ENCODE assay signal across 16 mouse cellular contexts in the genomic region with DNA sequence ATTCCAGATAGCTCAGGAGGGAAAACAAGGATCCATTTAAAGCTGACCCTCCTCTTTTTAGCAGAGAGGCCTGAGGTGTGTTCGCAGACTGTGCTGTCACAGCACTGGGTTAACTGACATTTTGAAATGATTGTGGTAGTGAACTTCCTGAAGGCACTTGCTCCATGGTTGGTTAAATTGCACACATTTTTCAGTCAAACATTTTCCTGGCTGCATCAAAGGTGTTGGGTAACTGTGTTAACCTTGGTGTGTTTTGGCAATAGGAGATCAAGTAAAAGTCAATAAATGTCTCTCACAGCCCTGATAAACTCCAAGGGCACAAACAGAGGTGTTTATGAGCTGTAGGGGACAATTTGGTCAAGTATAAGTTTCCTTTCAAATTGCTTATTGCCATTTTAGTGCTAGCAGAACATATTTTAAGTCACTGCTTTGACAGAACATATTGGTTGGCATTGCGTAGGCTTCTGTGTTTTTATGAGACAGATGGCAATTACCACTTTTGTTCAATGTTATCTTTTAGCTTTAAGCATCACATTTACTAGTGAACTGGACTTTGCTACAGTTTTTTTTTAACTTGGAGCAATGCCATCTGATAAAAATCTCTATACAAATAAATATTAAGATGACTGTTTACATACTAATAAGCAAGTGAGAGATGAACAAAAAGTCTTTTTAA.
DNase-seq lines count a peak whose midpoint lies in the region; ATAC-seq and TF ChIP-seq lines count a peak whose summit lies in the region.
"Had no signal": no experiment of that assay in that cellular context is flagged by ENCODE, and none has a peak within 500 bp of the region (broad histone marks: within the 10 kb centered on the region; RNA-seq: fewer than 3 reads in every experiment).

No protein-coding gene starts in this region.

- H3K4me1 ChIP-seq in kidney, embryonic 15.5 days = no peaks in the 10 kb centered on the region
- H3K4me1 ChIP-seq: hindbrain, embryonic 12.5 days; limb, embryonic 12.5 days; megakaryocyte, embryonic 14.5 days had no signal

- H3K9ac ChIP-seq in kidney, embryonic 15.5 days = no peak overlapping the region
- H3K9ac ChIP-seq: hindbrain, embryonic 12.5 days; limb, embryonic 12.5 days had no signal

- no peak overlapping the region for H3K4me2 ChIP-seq in kidney, embryonic 15.5 days
- H3K4me2 ChIP-seq: hindbrain, embryonic 12.5 days; limb, embryonic 12.5 days had no signal

- no peaks in the 10 kb centered on the region for H3K36me3 ChIP-seq in kidney, embryonic 15.5 days
- H3K36me3 ChIP-seq: hindbrain, embryonic 12.5 days; limb, embryonic 12.5 days had no signal

- no peak for TF ChIP-seq POLR2A in brain, embryonic 14.5 days (IDR thresholded peaks at IDR 0.05; ENCODE audit: borderline replicate concordance, extremely low read depth, insufficient read depth, insufficient read length, poor library complexity, severe bottlenecking)

- 79% methylated on average over 2 of the region's 2 CpGs for WGBS in kidney, embryonic 15.5 days

- no peak for TF ChIP-seq CTCF in brain, embryonic 14.5 days (IDR thresholded peaks at IDR 0.05; ENCODE audit: borderline replicate concordance, extremely low read depth, insufficient read depth, insufficient read length)

- peak; percentile 0 for DNase-seq in kidney, adult 9 months
- DNase-seq in brain, embryonic 14.5 days (ENCODE audit: low read depth) = peak; percentile 65
- peak; percentile 8 for DNase-seq in forelimb bud, embryonic 11.5 days (ENCODE audit: low read depth, low spot score)
- peak; percentile 18 to 25 for DNase-seq in left cerebral cortex, postnatal 14 days (ENCODE audit: low spot score in 2 of 2)
- DNase-seq in cerebellum, adult 9-11 months = no peak
- DNase-seq in ovary, postnatal 10 days (ENCODE audit: low spot score) = no peak
- DNase-seq: cerebellum, postnatal 10 days; kidney, postnatal 25 days; lung, adult 2 months; thymus, adult 2 months had no signal

- H3K9me3 ChIP-seq in kidney, embryonic 15.5 days (replicated peaks) = no peaks in the 10 kb centered on the region
- H3K9me3 ChIP-seq: hindbrain, embryonic 12.5 days; limb, embryonic 12.5 days; megakaryocyte, embryonic 14.5 days had no signal

- intact Hi-C loops in left cerebral cortex, postnatal 14 days (cut with DNase I) = loop anchor here (10.0 kb wide), 1 partner anchor 184 kb away; no protein-coding TSS in a partner anchor

- no peak for ATAC-seq in kidney, embryonic 15.5 days (replicated peaks; ENCODE audit: low FRiP score)
- ATAC-seq: intestine, postnatal 0 days had no signal

- no peak overlapping the region for H3K4me3 ChIP-seq in kidney, embryonic 15.5 days (replicated peaks)
- H3K4me3 ChIP-seq: erythroblast, embryonic 14.5 days; hindbrain, embryonic 12.5 days; limb, embryonic 12.5 days; megakaryocyte, embryonic 14.5 days had no signal

- no peaks in the 10 kb centered on the region for H3K27me3 ChIP-seq in kidney, embryonic 15.5 days
- H3K27me3 ChIP-seq: hindbrain, embryonic 12.5 days; limb, embryonic 12.5 days; megakaryocyte, embryonic 14.5 days had no signal

- H3K27ac ChIP-seq in kidney, embryonic 15.5 days = no peak overlapping the region
- H3K27ac ChIP-seq: hindbrain, embryonic 12.5 days; limb, embryonic 12.5 days had no signal

Comparison
In these comparisons a context has a peak if more than half of its experiments do, and no peak if none do; other contexts are left out.
1. DNase-seq: peak in kidney, adult 9 months (single experiment), brain, embryonic 14.5 days (single experiment), forelimb bud, embryonic 11.5 days (single experiment) and left cerebral cortex, postnatal 14 days (2 of 2); none in cerebellum, adult 9-11 months (single experiment) and ovary, postnatal 10 days (single experiment).